Mouse (Mus musculus): Measurements from ENCODE around the gene Msl2. TPM values are rescaled to one million over a fixed set of nuclear protein-coding genes. Genes with fewer than 3 reads are reported as not detected.
A peak's percentile ranks its signal among the peaks of the same experiment; 100 is the strongest.

Gene Msl2
- polyA plus RNA-seq, 1 experiment from 2014 or later, result 24.6 TPM

- ChIA-PET CTCF (interaction anchor here (1.3 to 3.1 kb wide), 3 partner anchors 10 to 17 kb away, joined by 3 to 12 read pairs (median 3); no protein-coding TSS in a partner anchor), POLR2A (no interaction called here)
- H3K27me3 ChIP-seq, result no peaks in the 10 kb centered on the region
- in situ Hi-C loops (cut with MboI; ENCODE audit: low pct_unique_long_range_greater_than_20kb), result no loop called here
- TF ChIP-seq CTCF (IDR thresholded peaks at IDR 0.05), result no peak
- DNase-seq (ENCODE audit: low read depth, low spot score) (no peak), ATAC-seq (no peak)
Measured at GRCm38 (mm10) chr9:101095425-101095824, 21.5 kb downstream of the Msl2 start.

DNA sequence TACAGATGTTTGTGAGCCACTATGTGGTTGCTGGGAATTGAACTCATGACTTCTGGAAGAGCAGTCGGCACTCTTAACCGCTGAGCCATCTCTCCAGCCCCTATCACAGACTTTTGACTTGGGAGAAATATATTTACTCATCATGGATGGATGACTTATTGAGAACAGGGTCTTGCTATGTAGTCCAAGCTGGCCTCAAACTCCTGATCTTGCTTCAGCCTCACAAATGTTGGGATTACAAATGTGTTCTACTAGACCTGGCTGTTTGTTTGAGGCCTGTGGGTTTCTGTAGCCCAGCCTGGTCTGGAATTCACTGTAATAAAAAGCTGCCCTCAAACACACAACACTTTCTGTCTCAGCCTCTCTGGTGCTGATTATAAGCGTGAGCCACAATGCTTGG, 22.6 kb downstream of the Msl2 start:
- in situ Hi-C loops (cut with MboI; ENCODE audit: low pct_unique_long_range_greater_than_20kb), result no loop called here
- POLR2A ChIA-PET, result no interaction called here
- CTCF ChIA-PET, result interaction anchor here (1.3 to 3.1 kb wide), 4 partner anchors 11 to 18 kb away, joined by 3 to 12 read pairs (median 4); no protein-coding TSS in a partner anchor
- no peak for DNase-seq (ENCODE audit: low read depth, low spot score)
- no peaks in the 10 kb centered on the region for H3K27me3 ChIP-seq
- TF ChIP-seq CTCF (IDR thresholded peaks at IDR 0.05), result no peak
- ATAC-seq, result no peak

DNA sequence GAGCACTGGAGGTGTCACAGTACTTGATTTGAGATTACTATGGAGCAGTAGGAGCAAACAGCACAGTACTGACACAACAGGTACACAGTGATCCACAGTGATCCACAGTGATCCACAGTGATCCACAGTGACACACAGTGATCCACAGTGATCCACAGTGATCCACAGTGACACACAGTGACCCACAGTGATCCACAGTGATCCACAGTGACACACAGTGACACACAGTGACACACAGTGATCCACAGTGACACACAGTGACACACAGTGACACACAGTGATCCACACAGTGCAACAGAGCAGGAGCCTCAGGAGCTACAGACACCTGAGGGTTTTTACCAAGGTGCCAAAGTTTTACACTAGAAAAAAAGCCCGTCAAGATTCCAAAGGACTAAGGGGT, 23.6 kb downstream of the Msl2 start:
- in situ Hi-C loops (cut with MboI; ENCODE audit: low pct_unique_long_range_greater_than_20kb), result no loop called here
- DNase-seq (ENCODE audit: low read depth, low spot score) (no peak), ATAC-seq (no peak)
- no peak for TF ChIP-seq CTCF (IDR thresholded peaks at IDR 0.05)
- H3K27me3 ChIP-seq, result no peaks in the 10 kb centered on the region
- POLR2A ChIA-PET, result no interaction called here
- CTCF ChIA-PET, result interaction anchor here (0.8 to 3.1 kb wide), 3 partner anchors 10 to 19 kb away, joined by 3 to 12 read pairs (median 6); no protein-coding TSS in a partner anchor

GRCm38 (mm10) chr9:101099445-101099844, 25.5 kb downstream of the Msl2 start:
- no peak for TF ChIP-seq CTCF (IDR thresholded peaks at IDR 0.05)
- no peaks in the 10 kb centered on the region for H3K27me3 ChIP-seq
- in situ Hi-C loops (cut with MboI; ENCODE audit: low pct_unique_long_range_greater_than_20kb), result no loop called here
- ChIA-PET CTCF (no interaction called here), POLR2A (no interaction called here)
- ATAC-seq (no peak), DNase-seq (ENCODE audit: low read depth, low spot score) (no peak)

DNA sequence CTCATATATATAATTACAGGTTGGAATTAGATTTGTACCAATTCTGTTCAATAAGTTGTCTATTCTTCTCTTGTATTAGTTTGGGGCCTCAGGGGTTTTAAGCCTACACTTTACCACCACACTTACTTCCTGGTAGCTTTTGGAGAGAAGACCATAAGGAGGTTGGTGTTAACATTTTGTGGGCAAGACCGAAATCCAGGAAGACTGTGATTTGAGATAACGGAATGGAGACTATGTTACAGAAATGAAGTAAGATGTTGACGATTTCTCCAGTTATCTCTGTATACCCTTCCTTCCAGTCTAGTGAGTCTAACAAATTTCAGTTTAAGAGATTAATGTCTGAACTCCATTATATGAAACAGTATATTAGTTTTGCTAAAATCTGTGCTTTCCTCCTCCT, 26.3 kb downstream of the Msl2 start:
- in situ Hi-C loops (cut with MboI; ENCODE audit: low pct_unique_long_range_greater_than_20kb), result no loop called here
- POLR2A ChIA-PET, result no interaction called here
- no peak for DNase-seq (ENCODE audit: low read depth, low spot score)
- no peaks in the 10 kb centered on the region for H3K27me3 ChIP-seq
- TF ChIP-seq CTCF (IDR thresholded peaks at IDR 0.05), result no peak
- CTCF ChIA-PET, result interaction anchor here (0.7 kb wide), 1 partner anchor 20 kb away, joined by 3 read pairs; no protein-coding TSS in a partner anchor
- ATAC-seq, result no peak

DNA sequence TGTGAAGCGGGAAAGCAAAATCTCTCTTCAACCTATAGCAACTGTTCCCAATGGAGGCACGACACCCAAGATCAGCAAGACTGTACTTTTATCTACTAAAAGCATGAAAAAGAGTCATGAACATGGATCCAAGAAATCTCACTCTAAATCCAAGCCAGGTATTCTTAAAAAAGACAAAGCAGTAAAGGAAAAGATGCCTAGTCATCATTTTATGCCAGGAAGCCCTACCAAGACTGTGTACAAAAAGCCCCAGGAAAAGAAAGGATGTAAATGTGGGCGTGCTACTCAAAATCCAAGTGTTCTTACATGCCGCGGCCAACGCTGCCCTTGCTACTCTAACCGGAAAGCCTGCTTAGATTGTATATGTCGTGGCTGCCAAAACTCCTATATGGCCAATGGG, 27.6 kb downstream of the Msl2 start:
- no peaks in the 10 kb centered on the region for H3K27me3 ChIP-seq
- DNase-seq (ENCODE audit: low read depth, low spot score) (no peak), ATAC-seq (no peak)
- CTCF ChIA-PET, result no interaction called here
- no peak for TF ChIP-seq CTCF (IDR thresholded peaks at IDR 0.05)
- POLR2A ChIA-PET, result no interaction called here
- in situ Hi-C loops (cut with MboI; ENCODE audit: low pct_unique_long_range_greater_than_20kb), result no loop called here

DNA sequence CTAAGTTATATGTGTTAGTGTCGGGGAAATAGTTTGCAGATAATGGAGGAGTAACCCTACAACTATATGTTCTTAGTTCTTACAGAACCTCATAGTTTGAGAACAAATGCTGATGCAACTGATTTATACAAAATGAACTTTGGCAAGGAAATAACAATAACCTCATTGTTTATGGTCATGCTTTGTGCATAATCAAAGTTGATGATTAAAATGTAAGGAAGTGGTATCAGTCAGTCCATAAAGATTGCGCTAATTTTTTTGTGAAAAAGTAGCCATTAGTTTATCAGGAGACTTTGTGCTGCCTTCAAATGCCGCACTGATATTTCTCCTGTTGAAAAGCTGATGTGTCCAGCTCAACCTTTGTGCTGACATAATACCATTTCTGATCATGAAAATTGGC, 28.4 kb downstream of the Msl2 start:
- H3K27me3 ChIP-seq, result no peaks in the 10 kb centered on the region
- ATAC-seq (no peak), DNase-seq (ENCODE audit: low read depth, low spot score) (no peak)
- TF ChIP-seq CTCF (IDR thresholded peaks at IDR 0.05), result no peak
- in situ Hi-C loops (cut with MboI; ENCODE audit: low pct_unique_long_range_greater_than_20kb), result no loop called here
- ChIA-PET POLR2A (interaction anchor here (1.4 kb wide), 1 partner anchor 12 kb away, joined by 3 read pairs; no protein-coding TSS in a partner anchor), CTCF (interaction anchor here (1.2 kb wide), 1 partner anchor 22 kb away, joined by 3 read pairs; no protein-coding TSS in a partner anchor)

- ChIA-PET CTCF (no interaction called here), POLR2A (no interaction called here)
- no peaks in the 10 kb centered on the region for H3K27me3 ChIP-seq
- peak; percentile 24 for DNase-seq (ENCODE audit: low read depth, low spot score)
- ATAC-seq, result peak; percentile 94
- in situ Hi-C loops (cut with MboI; ENCODE audit: low pct_unique_long_range_greater_than_20kb), result no loop called here
- TF ChIP-seq CTCF (IDR thresholded peaks at IDR 0.05), result no peak
Measured at GRCm38 (mm10) chr9:101104931-101105330, 31.0 kb downstream of the Msl2 start.

- ATAC-seq, result no peak
- POLR2A ChIA-PET, result no interaction called here
- TF ChIP-seq CTCF (IDR thresholded peaks at IDR 0.05), result no peak
- DNase-seq (ENCODE audit: low read depth, low spot score), result no peak
- in situ Hi-C loops (cut with MboI; ENCODE audit: low pct_unique_long_range_greater_than_20kb), result no loop called here
- CTCF ChIA-PET, result no interaction called here
- no peaks in the 10 kb centered on the region for H3K27me3 ChIP-seq
Measured at GRCm38 (mm10) chr9:101105735-101106134, 31.8 kb downstream of the Msl2 start.

- ChIA-PET CTCF (interaction anchor here (1.1 to 2.0 kb wide), 5 partner anchors 9 to 615 kb away, joined by 3 to 6 read pairs (median 3); no protein-coding TSS in a partner anchor), POLR2A (no interaction called here)
Measured at GRCm38 (mm10) chr9:101107386-101107785, 33.5 kb downstream of the Msl2 start.

DNA sequence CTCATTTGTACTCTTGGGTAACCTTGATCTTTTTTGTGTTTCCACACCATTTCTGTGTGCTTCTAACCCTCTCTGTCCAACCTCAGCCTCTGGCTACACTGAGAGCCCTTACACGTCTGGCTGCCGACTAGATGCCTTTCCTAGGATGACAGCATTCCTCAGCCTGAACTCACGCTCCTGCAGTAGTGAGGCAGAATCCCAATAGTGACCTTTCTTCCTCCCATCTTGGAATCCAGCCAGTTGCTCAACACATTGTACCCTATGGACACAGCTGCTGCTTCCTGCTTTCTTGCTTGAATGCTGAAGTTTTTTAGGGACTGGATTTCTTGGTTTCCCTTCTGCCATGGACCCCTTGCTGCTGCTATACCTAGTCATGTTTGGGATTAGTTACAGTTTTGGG, 36.1 kb downstream of the Msl2 start:
- in situ Hi-C loops (cut with MboI; ENCODE audit: low pct_unique_long_range_greater_than_20kb), result no loop called here
- TF ChIP-seq CTCF (IDR thresholded peaks at IDR 0.05), result no peak
- ATAC-seq (no peak), DNase-seq (ENCODE audit: low read depth, low spot score) (no peak)
- ChIA-PET POLR2A (interaction anchor here (0.6 kb wide), 1 partner anchor 629 kb away, joined by 3 read pairs; no protein-coding TSS in a partner anchor), CTCF (no interaction called here)
- no peaks in the 10 kb centered on the region for H3K27me3 ChIP-seq

More at GRCm38 (mm10) chr9:101107386-101107785, 33.5 kb downstream of the Msl2 start:
- DNase-seq (ENCODE audit: low read depth, low spot score) (no peak), ATAC-seq (no peak)
- no peak for TF ChIP-seq CTCF (IDR thresholded peaks at IDR 0.05)
- H3K27me3 ChIP-seq, result no peaks in the 10 kb centered on the region
- in situ Hi-C loops (cut with MboI; ENCODE audit: low pct_unique_long_range_greater_than_20kb), result no loop called here

DNA sequence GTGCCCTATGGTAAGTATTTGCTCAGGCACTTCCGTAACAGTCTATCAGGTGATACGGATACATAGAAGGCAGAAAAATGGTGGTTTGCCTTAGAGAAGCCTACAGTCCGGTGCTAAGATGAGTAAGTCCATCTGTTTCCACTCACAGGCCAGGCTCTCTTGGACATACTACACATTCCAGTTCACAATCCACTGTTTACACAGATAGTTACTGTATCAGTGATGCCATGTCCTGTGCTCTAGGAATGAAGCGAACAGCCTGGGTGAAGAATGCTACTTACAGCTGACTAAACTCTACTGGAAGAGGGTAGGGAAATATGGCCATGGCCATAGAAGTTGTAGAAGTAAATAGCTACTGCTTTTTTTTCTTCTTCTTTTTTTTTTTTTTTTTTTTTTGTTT, 39.4 kb downstream of the Msl2 start:
- DNase-seq (ENCODE audit: low read depth, low spot score) (no peak), ATAC-seq (no peak)
- CTCF ChIA-PET, result no interaction called here

More for the DNA sequence above, 39.4 kb downstream of the Msl2 start:
- in situ Hi-C loops (cut with MboI; ENCODE audit: low pct_unique_long_range_greater_than_20kb), result no loop called here
- H3K27me3 ChIP-seq, result no peaks in the 10 kb centered on the region
- TF ChIP-seq CTCF (IDR thresholded peaks at IDR 0.05), result no peak
- POLR2A ChIA-PET, result interaction anchor here (0.9 kb wide), 1 partner anchor 11 kb away, joined by 3 read pairs; no protein-coding TSS in a partner anchor
